Mouse (Mus musculus) erythroblast, embryonic 14.5 days (primary cell): Measurements from ENCODE around the gene Pard3. TPM values are rescaled to one million over a fixed set of nuclear protein-coding genes. Genes with fewer than 3 reads are reported as not detected.

Source experiments
- H3K27me3 ChIP-seq: 2 replicates; pipeline ENCODE4 v1.6.1; 2012; ENCODE audit warnings: inconsistent platforms; ENCODE audit not compliant: control insufficient read depth
- H3K36me3 ChIP-seq: 2 replicates; pipeline ENCODE4 v1.6.1; 2012; ENCODE audit warnings: mild to moderate bottlenecking, inconsistent platforms; ENCODE audit not compliant: control insufficient read depth
- H3K4me1 ChIP-seq: 2 replicates; pipeline ENCODE4 v1.6.1; 2012; ENCODE audit warnings: inconsistent platforms; ENCODE audit not compliant: control insufficient read depth
- H3K4me3 ChIP-seq: replicated peaks from 2 replicates; pipeline ENCODE3; 2012; ENCODE audit warnings: moderate library complexity, mild to moderate bottlenecking, inconsistent platforms
- H3K9me3 ChIP-seq: 2 replicates; pipeline ENCODE4 v1.6.1; 2012; ENCODE audit warnings: low read length, inconsistent platforms, mixed read lengths; ENCODE audit not compliant: control insufficient read depth
- GATA1 ChIP-seq: IDR thresholded peaks from 2 replicates; pipeline ENCODE4 v1.6.1; 2012; ENCODE audit warnings: low read length, inconsistent platforms, mixed read lengths
- TAL1 ChIP-seq: IDR thresholded peaks from 3 replicates; pipeline ENCODE4 v1.6.1; 2012; ENCODE audit warnings: low read length, inconsistent platforms, mixed read lengths
- polyA plus RNA-seq: library from polyadenylated mRNA; stranded (reverse); fragments of >175 nt; gene quantifications from 2 replicates; pipeline ENCODE4 v1.2.3, GENCODE M21; 2012

Pard3 gene
- polyA plus RNA-seq, 1 experiment: 0.02 TPM

DNA sequence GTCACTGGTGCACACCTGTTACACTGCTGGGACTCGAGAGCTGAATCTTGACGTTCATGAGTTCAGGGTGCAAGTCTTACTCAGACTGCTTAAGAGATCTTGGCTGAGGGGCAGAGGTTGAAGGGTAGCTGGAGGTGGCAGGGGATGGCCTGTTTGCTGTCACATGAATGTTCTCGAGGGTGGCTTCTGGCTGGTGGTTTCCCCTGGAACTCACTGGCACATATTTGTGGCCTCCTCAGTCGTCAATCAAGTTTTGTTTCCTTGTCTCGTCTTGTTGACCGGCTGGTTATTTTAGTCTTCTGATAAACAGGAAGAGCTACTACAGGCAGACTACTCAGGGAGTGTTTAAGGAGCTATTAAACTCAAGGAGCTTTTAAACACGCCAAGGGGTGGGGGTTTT is 79.9 kb downstream of the Pard3 start:
- no peaks in the 10 kb centered on the region for H3K9me3 ChIP-seq
- H3K36me3 ChIP-seq: no peaks in the 10 kb centered on the region
- no peak overlapping the region for H3K4me3 ChIP-seq
- no peak for TF ChIP-seq GATA1
- TF ChIP-seq TAL1: no peak
- peaks cover 19% of the 10 kb centered on the region for H3K4me1 ChIP-seq
- H3K27me3 ChIP-seq: no peaks in the 10 kb centered on the region; the same call in 1 of the 2 replicates

- H3K36me3 ChIP-seq: no peaks in the 10 kb centered on the region
- no peak for TF ChIP-seq GATA1
- TF ChIP-seq TAL1: no peak
- no peaks in the 10 kb centered on the region for H3K9me3 ChIP-seq
- no peaks in the 10 kb centered on the region; the same call in 1 of the 2 replicates for H3K27me3 ChIP-seq
- peaks cover 19% of the 10 kb centered on the region for H3K4me1 ChIP-seq
- no peak overlapping the region for H3K4me3 ChIP-seq
These were observed 80.9 kb downstream of the Pard3 start for GRCm38 (mm10) chr8:127144562-127144961.

- peak; percentile 48 for TF ChIP-seq GATA1
- TF ChIP-seq TAL1: no peak
- Histone ChIP-seq H3K4me3 (no peak overlapping the region), H3K27me3 (no peaks in the 10 kb centered on the region; the same call in 1 of the 2 replicates), H3K9me3 (no peaks in the 10 kb centered on the region), H3K36me3 (no peaks in the 10 kb centered on the region), H3K4me1 (peaks cover 19% of the 10 kb centered on the region)
These were observed 81.4 kb downstream of the Pard3 start for GRCm38 (mm10) chr8:127145135-127145534.

- Histone ChIP-seq H3K27me3 (no peaks in the 10 kb centered on the region; the same call in 1 of the 2 replicates), H3K9me3 (no peaks in the 10 kb centered on the region), H3K36me3 (no peaks in the 10 kb centered on the region), H3K4me3 (no peak overlapping the region), H3K4me1 (peaks cover 19% of the 10 kb centered on the region)
- TF ChIP-seq GATA1 (no peak), TAL1 (peak; percentile 51)
These were observed 82.4 kb downstream of the Pard3 start for GRCm38 (mm10) chr8:127146055-127146454.

GRCm38 (mm10) chr8:127148821-127149220 is 85.1 kb downstream of the Pard3 start:
- Histone ChIP-seq H3K4me3 (no peak overlapping the region), H3K36me3 (no peaks in the 10 kb centered on the region), H3K27me3 (no peaks in the 10 kb centered on the region; the same call in 1 of the 2 replicates), H3K9me3 (no peaks in the 10 kb centered on the region), H3K4me1 (peaks cover 19% of the 10 kb centered on the region)
- TF ChIP-seq GATA1: no peak
- no peak for TF ChIP-seq TAL1

DNA sequence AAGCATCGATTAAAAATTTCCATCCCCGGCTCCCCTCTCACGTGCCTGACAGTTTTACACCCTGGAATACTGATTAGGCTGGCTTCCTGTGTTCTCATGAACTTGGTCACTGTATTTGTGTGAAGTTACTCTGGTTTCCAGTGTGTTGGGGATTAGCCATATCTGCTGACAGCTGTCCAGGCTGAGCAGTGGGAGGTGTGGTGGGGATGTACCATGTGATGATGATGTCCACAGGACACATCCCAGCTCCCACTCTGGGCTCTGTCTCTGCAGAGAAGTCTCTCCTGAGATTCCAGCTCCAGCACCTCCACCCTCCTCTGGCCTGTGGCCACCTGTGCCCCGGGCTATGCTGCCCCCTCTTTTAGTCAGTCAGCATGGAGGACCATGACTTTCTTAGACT is 87.0 kb downstream of the Pard3 start:
- Histone ChIP-seq H3K36me3 (no peaks in the 10 kb centered on the region), H3K4me1 (peaks cover 9% of the 10 kb centered on the region), H3K27me3 (no peaks in the 10 kb centered on the region; the same call in 1 of the 2 replicates), H3K9me3 (no peaks in the 10 kb centered on the region), H3K4me3 (no peak overlapping the region)
- TF ChIP-seq GATA1 (no peak), TAL1 (no peak)

DNA sequence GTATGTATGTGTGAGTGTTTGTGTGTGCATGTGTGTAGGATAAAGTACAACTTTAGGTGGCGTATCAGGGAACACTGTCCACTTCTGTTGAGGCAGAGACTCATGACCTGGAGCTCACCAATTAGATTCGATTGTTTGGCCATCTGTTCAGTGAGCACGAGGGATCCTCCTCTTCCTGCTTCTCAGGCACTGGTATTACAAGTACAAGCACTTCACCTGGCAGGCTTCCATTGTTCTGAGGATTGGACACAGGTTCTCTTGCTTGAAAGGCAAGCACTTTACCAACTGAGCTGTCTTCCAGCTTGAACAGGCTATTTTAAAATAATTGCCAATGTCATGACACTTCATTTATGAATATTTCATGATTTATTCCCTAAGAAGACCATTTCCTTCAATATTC is 88.0 kb downstream of the Pard3 start:
- H3K4me3 ChIP-seq: no peak overlapping the region

DNA sequence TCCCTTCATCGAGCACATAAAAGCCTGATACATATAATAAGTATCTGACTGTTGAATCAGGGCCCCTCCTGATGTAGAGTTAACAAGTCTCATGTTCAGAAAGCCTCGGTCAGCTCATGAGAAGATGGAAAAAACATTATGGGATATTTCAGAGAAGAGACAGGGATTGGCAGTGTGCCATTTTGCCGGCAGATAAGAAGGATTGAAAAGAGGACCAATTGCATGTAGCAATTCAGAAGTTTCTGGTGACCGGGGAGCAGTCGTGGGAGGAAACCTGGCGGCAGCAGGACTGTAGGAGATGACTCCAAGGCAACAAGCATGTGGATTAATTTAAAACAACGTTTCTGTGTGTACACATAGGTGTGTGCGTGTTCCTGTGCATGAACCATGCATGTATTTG is 93.4 kb downstream of the Pard3 start:
- TF ChIP-seq GATA1 (no peak), TAL1 (no peak)

More for the DNA sequence above, 88.0 kb downstream of the Pard3 start:
- no peaks in the 10 kb centered on the region; the same call in 1 of the 2 replicates for H3K27me3 ChIP-seq
- TF ChIP-seq GATA1: no peak
- no peak for TF ChIP-seq TAL1
- no peaks in the 10 kb centered on the region for H3K36me3 ChIP-seq
- H3K4me1 ChIP-seq: peaks cover 5% of the 10 kb centered on the region
- no peaks in the 10 kb centered on the region for H3K9me3 ChIP-seq

DNA sequence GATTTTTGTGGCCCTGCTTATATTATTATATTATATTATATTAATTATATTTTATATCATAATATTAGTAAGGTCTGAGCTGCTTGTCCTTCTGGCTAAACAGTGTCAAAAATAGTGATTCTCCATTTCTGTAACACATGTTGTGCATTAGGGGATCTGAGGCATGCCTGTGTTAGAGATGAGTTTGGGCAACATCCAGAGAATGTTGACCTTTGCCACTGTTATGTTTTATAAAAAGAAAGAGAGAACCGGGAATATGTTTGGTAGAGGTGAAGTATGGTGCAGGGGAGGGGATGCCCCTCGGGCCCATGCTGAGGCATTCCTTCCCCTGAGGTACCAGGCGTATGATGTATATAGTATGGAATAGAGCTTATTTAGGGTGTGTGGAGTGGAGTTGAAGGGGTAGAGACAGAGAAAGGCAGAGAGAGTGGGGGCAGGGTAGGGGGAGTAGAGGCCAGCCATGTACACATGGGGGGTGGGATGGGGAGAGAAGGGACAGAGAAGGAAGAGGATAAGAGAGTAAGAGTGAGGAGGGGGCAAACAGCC is 95.8 kb downstream of the Pard3 start:
- Histone ChIP-seq H3K27me3 (no peaks in the 10 kb centered on the region), H3K9me3 (no peaks in the 10 kb centered on the region), H3K4me1 (no peaks in the 10 kb centered on the region), H3K4me3 (no peak overlapping the region), H3K36me3 (no peaks in the 10 kb centered on the region)
- no peak for TF ChIP-seq GATA1
- no peak for TF ChIP-seq TAL1

More for the DNA sequence above, 93.4 kb downstream of the Pard3 start:
- Histone ChIP-seq H3K9me3 (no peaks in the 10 kb centered on the region), H3K4me3 (no peak overlapping the region), H3K4me1 (no peaks in the 10 kb centered on the region), H3K27me3 (no peaks in the 10 kb centered on the region), H3K36me3 (no peaks in the 10 kb centered on the region)

- Histone ChIP-seq H3K36me3 (no peaks in the 10 kb centered on the region), H3K27me3 (no peaks in the 10 kb centered on the region), H3K4me3 (no peak overlapping the region), H3K4me1 (no peaks in the 10 kb centered on the region), H3K9me3 (no peaks in the 10 kb centered on the region)
- no peak for TF ChIP-seq GATA1
- no peak for TF ChIP-seq TAL1
These were observed 98.2 kb downstream of the Pard3 start for GRCm38 (mm10) chr8:127161854-127162253.
